Mouse (Mus musculus) MEL (cell line): Measurements from ENCODE around the gene Triobp.

Source experiments
- CHD2 ChIP-seq: IDR thresholded peaks from 2 replicates; pipeline ENCODE4 v1.6.1; 2011; ENCODE audit warnings: low read length, improper control_type of control experiment
- CTCF ChIP-seq, 3 experiments: IDR thresholded peaks in 2 of 3; conservative IDR thresholded peaks in 1 of 3; 2 replicates each; pipeline ENCODE4 v1.5.1; 2011 to 2012; ENCODE audit warnings: low read length in 3 of 3, low read depth in 2 of 3, mild to moderate bottlenecking in 2 of 3, improper control_type of control experiment in 1 of 3, inconsistent platforms in 1 of 3, mixed read lengths in 1 of 3, moderate library complexity in 1 of 3; ENCODE audit not compliant: control insufficient read depth in 1 of 3, insufficient read depth in 1 of 3, poor library complexity in 1 of 3, severe bottlenecking in 1 of 3
- E2F4 ChIP-seq: IDR thresholded peaks from 2 replicates; pipeline ENCODE4 v1.6.1; 2011; ENCODE audit warnings: low read depth, low read length, improper control_type of control experiment, borderline replicate concordance
- EP300 ChIP-seq, 2 experiments: IDR thresholded peaks; 2 replicates each; pipeline ENCODE4 v1.6.1; 2011; ENCODE audit warnings: improper control_type of control experiment in 2 of 2, low read length in 2 of 2, low read depth in 1 of 2, mild to moderate bottlenecking in 1 of 2
- MAFK ChIP-seq: IDR thresholded peaks from 2 replicates; pipeline ENCODE4 v1.6.1; 2011; ENCODE audit warnings: low read depth, mild to moderate bottlenecking, low read length, improper control_type of control experiment, borderline replicate concordance
- MXI1 ChIP-seq: IDR thresholded peaks from 2 replicates; pipeline ENCODE4 v1.6.1; 2011; ENCODE audit warnings: mild to moderate bottlenecking, low read depth, low read length, improper control_type of control experiment
- MYB ChIP-seq: IDR thresholded peaks from 2 replicates; pipeline ENCODE4 v1.6.1; 2011; ENCODE audit warnings: mild to moderate bottlenecking, low read depth, low read length, improper control_type of control experiment
- POLR2A ChIP-seq, 2 experiments: IDR thresholded peaks; 2 replicates each; pipeline ENCODE4 v1.6.1; 2011 to 2012; ENCODE audit warnings: low read length in 2 of 2, mild to moderate bottlenecking in 2 of 2, control low read depth in 1 of 2, improper control_type of control experiment in 1 of 2, low read depth in 1 of 2, moderate library complexity in 1 of 2; ENCODE audit not compliant: control insufficient read depth in 1 of 2, insufficient read depth in 1 of 2, poor library complexity in 1 of 2
- POLR2AphosphoS2 ChIP-seq: IDR thresholded peaks from 2 replicates; pipeline ENCODE4 v1.6.1; 2011; ENCODE audit warnings: low read length, improper control_type of control experiment
- UBTF ChIP-seq: IDR thresholded peaks from 2 replicates; pipeline ENCODE4 v1.6.1; 2012; ENCODE audit warnings: low read depth, mild to moderate bottlenecking, inconsistent platforms, low read length, improper control_type of control experiment, moderate library complexity, borderline replicate concordance; ENCODE audit not compliant: insufficient read depth
- USF1 ChIP-seq: IDR thresholded peaks from 2 replicates; pipeline ENCODE4 v1.6.1; 2014; ENCODE audit warnings: low read depth, mild to moderate bottlenecking, inconsistent platforms, low read length, improper control_type of control experiment, moderate library complexity

- TF ChIP-seq POLR2A (IDR thresholded peaks at IDR 0.05; ENCODE audit: control insufficient read depth in 1 of 2, insufficient read depth in 1 of 2, low read depth in 1 of 2, low read length in 2 of 2, poor library complexity in 1 of 2) (no peak), MAFK (no peak), CTCF (IDR thresholded peaks at IDR 0.05 in 2 of 3, conservative IDR thresholded peaks at IDR 0.05 in 1 of 3; ENCODE audit: control insufficient read depth in 1 of 3, insufficient read depth in 1 of 3, low read depth in 2 of 3, low read length in 3 of 3, poor library complexity in 1 of 3, severe bottlenecking in 1 of 3) (peak; percentile 32 to 55 (median 32); a peak in 5 of 6 replicates), USF1 (no peak), E2F4 (no peak), EP300 (IDR thresholded peaks at IDR 0.05; ENCODE audit: low read depth in 1 of 2, low read length in 2 of 2) (no peak), UBTF (no peak), MYB (no peak), MXI1 (no peak), CHD2 (no peak), POLR2AphosphoS2 (no peak)
Observed at GRCm38 (mm10) chr15:78992235-78992634, 44.7 kb downstream of the Triobp start.
